Mouse (Mus musculus) liver, adult 2 months (tissue): ENCODE measurements around the gene Nutf2-ps1. TPM values are rescaled to one million over a fixed set of nuclear protein-coding genes. Genes with fewer than 3 reads are reported as not detected.

ENCODE experiments used
- DNase-seq: peaks from one replicate; pipeline ENCODE4 v3.0.0-alpha.2; 2011; ENCODE audit warnings: low read depth, low spot score; ENCODE audit errors: extremely low read depth
- H3K27ac ChIP-seq: fragments of 200-500 bp; replicated peaks from 2 replicates; pipeline ENCODE4 v1.5.1; 2012; ENCODE audit warnings: low read depth, mild to moderate bottlenecking, control low read depth, inconsistent platforms, low read length; ENCODE audit not compliant: insufficient read depth
- H3K27me3 ChIP-seq: fragments of 200-500 bp; 2 replicates; pipeline ENCODE4 v1.6.1; 2012; ENCODE audit warnings: mild to moderate bottlenecking, moderate library complexity, low read length, inconsistent platforms; ENCODE audit not compliant: control insufficient read depth, insufficient read depth
- H3K36me3 ChIP-seq: fragments of 200-500 bp; 2 replicates; pipeline ENCODE4 v1.6.1; 2012; ENCODE audit warnings: low read length, inconsistent platforms; ENCODE audit not compliant: control insufficient read depth, insufficient read depth
- H3K4me1 ChIP-seq: fragments of 200-500 bp; 2 replicates; pipeline ENCODE4 v1.6.1; 2011; ENCODE audit warnings: low read length; ENCODE audit not compliant: control insufficient read depth, insufficient read depth
- H3K4me3 ChIP-seq: fragments of 200-500 bp; 2 replicates; pipeline ENCODE4 v1.5.1; 2011; ENCODE audit warnings: low read depth, mild to moderate bottlenecking, control low read depth, low read length, moderate library complexity; ENCODE audit not compliant: insufficient read depth
- H3K79me2 ChIP-seq: fragments of 200-500 bp; 2 replicates; pipeline ENCODE4 v1.6.1; 2012; ENCODE audit warnings: inconsistent platforms, mild to moderate bottlenecking, low read length, moderate library complexity; ENCODE audit not compliant: control insufficient read depth, insufficient read depth
- H3K9ac ChIP-seq: fragments of 200-500 bp; 2 replicates; pipeline ENCODE4 v1.6.1; 2012; ENCODE audit warnings: low read depth, mild to moderate bottlenecking, control low read depth, inconsistent platforms, low read length
- CTCF ChIP-seq: fragments of 200-500 bp; IDR thresholded peaks from 2 replicates; pipeline ENCODE4 v1.5.1; 2011; ENCODE audit warnings: low read depth, low read length, control low read depth
- POLR2A ChIP-seq: fragments of 200-500 bp; IDR thresholded peaks from 2 replicates; pipeline ENCODE4 v1.6.1; 2011; ENCODE audit warnings: low read length, control low read depth; ENCODE audit not compliant: insufficient read depth; ENCODE audit errors: extremely low read depth
- WGBS: fragments of 180-500 bp; shearing (Covaris S2); methylation state at CpG from one replicate; pipeline ENCODE4 v1.1.7; 2018; 5-methylcytosine and 5-hydroxymethylcytosine counted together
- polyA plus RNA-seq: library from polyadenylated mRNA; depleted of rRNA; stranded (reverse); fragments of >200 nt; gene quantifications from 2 replicates; pipeline ENCODE4 v1.2.3, GENCODE M21; 2012
- total RNA-seq: library from RNA; depleted of rRNA; stranded (reverse); fragments of >200 nt; gene quantifications from 2 replicates; pipeline ENCODE4 v1.2.3, GENCODE M21; 2014

Gene Nutf2-ps1
- total and polyA plus RNA-seq, 2 experiments: 21.3 to 42.4 TPM

GRCm38 (mm10) chr19:53572607-53573006, 16.3 kb downstream of the Nutf2-ps1 start:
- no peak overlapping the region for H3K4me3 ChIP-seq
- no peaks in the 10 kb centered on the region for H3K79me2 ChIP-seq
- no peak overlapping the region for H3K9ac ChIP-seq
- no peak overlapping the region for H3K27ac ChIP-seq
- 0 out of 2 replicates have a peak, but pooled peaks cover 2% of the 10 kb centered on the region for H3K4me1 ChIP-seq
- no peaks in the 10 kb centered on the region for H3K27me3 ChIP-seq
- 33% methylated on average over 12 of the region's 12 CpGs for WGBS
- no peaks in the 10 kb centered on the region for H3K36me3 ChIP-seq
- TF ChIP-seq POLR2A (no peak), CTCF (no peak)
- DNase-seq: no peak

- no peaks in the 10 kb centered on the region for H3K27me3 ChIP-seq
- no peak for TF ChIP-seq POLR2A
- no peak for TF ChIP-seq CTCF
- 77% methylated on average over 18 of the region's 18 CpGs for WGBS
- H3K9ac ChIP-seq: no peak overlapping the region
- no peak for DNase-seq
- no peak overlapping the region for H3K27ac ChIP-seq
- 0 out of 2 replicates have a peak, but pooled peaks cover 2% of the 10 kb centered on the region for H3K4me1 ChIP-seq
- H3K4me3 ChIP-seq: no peak overlapping the region
- H3K79me2 ChIP-seq: no peaks in the 10 kb centered on the region
- no peaks in the 10 kb centered on the region for H3K36me3 ChIP-seq
These were observed 17.1 kb downstream of the Nutf2-ps1 start for GRCm38 (mm10) chr19:53571501-53572428.

GRCm38 (mm10) chr19:53571056-53571455, 17.8 kb downstream of the Nutf2-ps1 start:
- H3K4me3 ChIP-seq: no peak overlapping the region
- H3K36me3 ChIP-seq: no peaks in the 10 kb centered on the region
- DNase-seq: no peak
- H3K9ac ChIP-seq: no peak overlapping the region
- WGBS: 82% methylated on average over 4 of the region's 4 CpGs
- H3K27ac ChIP-seq: no peak overlapping the region
- H3K27me3 ChIP-seq: no peaks in the 10 kb centered on the region
- 0 out of 2 replicates have a peak, but pooled peaks cover 2% of the 10 kb centered on the region for H3K4me1 ChIP-seq
- H3K79me2 ChIP-seq: no peaks in the 10 kb centered on the region
- no peak for TF ChIP-seq POLR2A
- TF ChIP-seq CTCF: no peak

GRCm38 (mm10) chr19:53568553-53568952, 20.3 kb downstream of the Nutf2-ps1 start:
- no peak for TF ChIP-seq POLR2A
- no peak for TF ChIP-seq CTCF
- Histone ChIP-seq H3K9ac (no peak overlapping the region), H3K79me2 (no peaks in the 10 kb centered on the region), H3K4me1 (0 out of 2 replicates have a peak, but pooled peaks cover 2% of the 10 kb centered on the region), H3K4me3 (no peak overlapping the region), H3K27me3 (no peaks in the 10 kb centered on the region), H3K27ac (no peak overlapping the region), H3K36me3 (no peaks in the 10 kb centered on the region)
- no peak for DNase-seq
- WGBS: 79% methylated on average over 3 of the region's 3 CpGs

GRCm38 (mm10) chr19:53567864-53568263, 21.0 kb downstream of the Nutf2-ps1 start:
- DNase-seq: no peak
- Histone ChIP-seq H3K27ac (no peak overlapping the region), H3K4me3 (no peak overlapping the region), H3K4me1 (0 out of 2 replicates have a peak, but pooled peaks cover 2% of the 10 kb centered on the region), H3K79me2 (no peaks in the 10 kb centered on the region), H3K9ac (no peak overlapping the region), H3K27me3 (no peaks in the 10 kb centered on the region), H3K36me3 (no peaks in the 10 kb centered on the region)
- WGBS: 74% methylated on average over 11 of the region's 11 CpGs
- TF ChIP-seq CTCF: no peak
- TF ChIP-seq POLR2A: no peak

GRCm38 (mm10) chr19:53565565-53566277, 23.1 kb downstream of the Nutf2-ps1 start:
- 96% methylated on average over 14 of the region's 14 CpGs for WGBS
- Histone ChIP-seq H3K27ac (no peak overlapping the region), H3K9ac (no peak overlapping the region), H3K4me3 (no peak overlapping the region), H3K27me3 (no peaks in the 10 kb centered on the region), H3K36me3 (no peaks in the 10 kb centered on the region), H3K4me1 (no peaks in the 10 kb centered on the region; the same call in 1 of the 2 replicates), H3K79me2 (no peaks in the 10 kb centered on the region)
- TF ChIP-seq POLR2A: no peak
- no peak for TF ChIP-seq CTCF
- DNase-seq: no peak
